Mouse (Mus musculus) ovary, postnatal 14 days (tissue): ENCODE data around the gene Cenpu.
"Not testable (repeated sequence)": the region's sequence is repeated elsewhere in the genome, so short reads cannot be mapped to it uniquely, and the experiment has no call there.

Experiments used
- DNase-seq: peaks from one replicate; pipeline ENCODE4 v3.0.0; 2022; ENCODE audit warnings: low spot score

The Cenpu gene

DNA sequence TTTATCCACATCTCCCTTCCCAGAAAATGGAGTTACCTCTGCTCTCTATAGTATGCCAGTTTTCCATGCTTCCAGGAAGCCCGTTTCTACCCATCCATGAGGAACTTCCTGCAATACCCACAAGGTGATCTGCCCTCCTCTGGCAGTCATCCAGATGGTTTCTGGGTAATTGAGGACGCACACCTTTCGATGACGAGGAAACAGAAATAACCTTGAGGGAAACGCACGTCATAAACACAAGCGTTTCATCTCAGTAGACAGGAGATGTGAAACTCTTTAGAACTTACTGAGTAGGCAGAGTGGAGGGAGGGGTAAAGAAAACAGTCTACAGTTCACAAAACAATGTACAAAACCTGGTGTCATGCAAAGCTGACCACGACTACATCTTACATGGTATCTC, 1.8 kb upstream of the Cenpu start:
- DNase-seq = no peak

DNA sequence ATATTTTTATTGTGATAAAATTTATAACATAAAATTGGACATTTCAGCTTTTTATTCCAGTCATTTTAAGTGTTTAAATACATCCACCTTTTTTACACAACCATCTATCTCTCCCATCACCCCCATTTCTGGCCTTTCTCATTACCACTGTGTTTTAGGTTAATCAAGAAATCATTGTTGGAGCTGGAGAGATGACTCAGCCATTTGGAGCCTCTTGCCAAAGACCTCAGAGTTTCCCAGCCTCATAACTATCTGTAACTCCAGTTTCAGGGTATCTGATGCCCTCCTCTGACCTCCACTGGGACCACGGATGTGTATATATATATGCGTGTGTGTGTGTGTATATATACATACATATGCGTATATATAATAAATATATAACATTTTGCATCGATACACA, 799 bp upstream of the Cenpu start:
- DNase-seq = no peak

DNA sequence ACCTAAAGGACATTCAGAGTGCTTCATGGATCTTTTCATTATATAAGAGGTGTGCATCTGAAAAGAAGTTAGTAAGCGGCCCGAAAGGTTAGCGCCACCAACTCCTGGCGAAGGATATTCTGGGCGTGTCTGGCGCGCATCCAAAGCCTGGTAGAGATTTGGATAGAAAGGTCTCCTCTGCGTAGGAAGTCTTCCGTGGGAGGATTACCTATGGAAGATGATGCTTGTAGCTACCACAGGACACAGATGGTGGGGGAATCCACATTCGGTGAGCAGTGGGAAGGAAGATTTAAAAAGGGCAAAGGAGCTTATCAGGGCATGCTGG, 575 bp downstream of the Cenpu start:
- no peak for DNase-seq

DNA sequence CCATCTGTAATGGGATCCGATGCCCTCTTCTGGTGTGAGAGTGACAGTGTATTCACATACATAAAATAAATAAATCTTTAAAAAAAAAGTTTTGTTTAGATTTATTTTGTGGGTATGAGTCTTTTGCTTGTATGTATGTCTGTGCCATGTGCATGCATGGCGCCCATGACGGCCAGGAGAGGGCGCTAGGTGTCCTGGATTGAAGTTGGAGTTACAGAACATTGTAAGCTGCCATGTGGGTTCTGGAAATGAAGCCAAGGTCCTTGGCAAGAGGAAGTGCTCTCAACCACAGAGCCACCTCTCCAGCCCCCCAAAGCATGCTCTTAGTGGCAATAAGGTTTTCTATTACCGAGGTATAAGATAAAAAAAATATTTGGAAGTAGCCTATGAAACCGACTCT, 7.6 kb downstream of the Cenpu start:
- DNase-seq = no peak

DNA sequence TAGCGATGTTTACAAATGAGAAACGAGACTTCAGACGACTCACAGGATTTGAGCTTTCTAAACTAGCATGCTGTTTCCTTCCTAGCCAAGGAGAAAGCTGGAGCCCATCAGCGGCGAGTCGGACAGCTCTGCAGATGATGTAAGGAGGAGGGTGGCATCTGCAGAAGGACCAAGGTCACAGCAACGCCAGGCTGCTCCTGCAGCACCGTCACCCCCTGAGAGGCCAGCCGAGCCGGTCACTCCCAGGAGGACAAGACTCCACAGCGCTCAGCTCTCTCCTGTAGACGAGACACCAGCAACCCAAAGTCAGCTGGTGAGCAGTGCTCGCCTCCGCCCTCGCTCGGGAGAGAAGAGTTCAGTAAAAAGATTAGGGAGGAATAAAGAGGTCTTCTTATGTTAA, 10.5 kb downstream of the Cenpu start:
- DNase-seq = no peak

DNA sequence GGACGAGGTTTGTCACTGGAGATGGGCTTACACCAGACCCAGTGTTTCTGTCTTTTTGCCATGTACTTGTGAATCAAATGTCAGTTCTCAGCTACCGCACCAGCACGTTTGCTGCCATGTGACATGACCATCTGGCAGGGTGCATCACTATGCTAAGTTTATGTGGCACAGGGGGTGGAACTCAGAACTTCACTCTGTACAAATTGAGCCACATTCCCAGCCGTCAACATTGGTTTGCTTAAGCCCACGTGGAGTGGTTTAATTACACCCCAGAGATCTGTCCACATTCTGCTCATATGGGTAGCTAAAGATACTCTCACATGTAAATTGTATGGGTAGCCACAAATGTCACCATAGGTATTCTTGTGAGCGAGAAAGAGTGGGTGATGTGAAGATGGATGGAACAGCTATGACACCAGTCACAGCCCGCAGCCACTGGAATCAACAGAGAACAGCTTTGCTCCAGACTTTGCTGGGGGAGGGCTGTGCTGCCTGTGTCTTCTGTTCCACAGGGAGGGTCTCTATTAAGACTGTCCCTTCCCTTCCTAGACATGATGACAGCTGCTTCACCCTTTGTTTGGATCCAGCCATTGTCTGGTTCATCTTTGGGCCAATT, 15.2 kb downstream of the Cenpu start:
- no peak for DNase-seq

DNA sequence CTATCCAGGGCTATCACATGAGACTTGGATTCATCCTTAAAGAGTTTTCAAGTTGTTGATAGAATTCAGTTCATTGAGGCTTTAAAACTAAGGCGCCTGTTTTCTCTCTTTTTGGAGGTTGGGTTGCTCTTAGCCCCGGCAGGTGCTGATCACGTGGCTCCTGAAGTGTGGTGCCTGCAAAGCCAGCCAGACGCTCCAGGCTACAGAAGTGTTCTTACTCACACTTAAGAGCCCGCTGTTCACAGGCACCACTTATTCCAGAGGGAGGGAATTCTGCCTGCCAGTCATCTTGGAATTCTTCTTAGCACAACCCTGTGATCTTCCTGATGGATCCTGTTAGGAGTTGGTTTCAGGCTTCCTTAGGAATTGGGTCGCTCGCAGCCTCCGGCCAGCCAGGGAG, 16.1 kb downstream of the Cenpu start:
- no peak for DNase-seq

DNA sequence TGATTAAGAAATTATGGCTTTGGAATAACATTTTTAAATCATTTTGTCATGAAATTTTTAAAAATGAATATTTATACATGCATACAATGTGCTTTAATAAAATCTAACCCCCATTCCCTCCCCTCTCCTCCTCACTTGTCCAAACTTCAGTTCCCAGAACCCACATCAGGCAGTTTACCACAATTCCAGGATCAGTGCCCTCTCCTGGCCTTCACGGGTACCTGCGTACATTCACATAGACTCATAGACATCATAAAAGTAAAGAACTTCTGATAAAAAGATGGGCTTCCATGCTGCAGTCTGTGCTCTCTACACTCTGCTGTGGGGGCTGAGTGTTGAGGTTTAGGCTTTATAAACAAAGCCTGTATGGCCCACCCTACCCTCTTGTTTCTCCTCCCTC, 17.1 kb downstream of the Cenpu start:
- no peak for DNase-seq

DNA sequence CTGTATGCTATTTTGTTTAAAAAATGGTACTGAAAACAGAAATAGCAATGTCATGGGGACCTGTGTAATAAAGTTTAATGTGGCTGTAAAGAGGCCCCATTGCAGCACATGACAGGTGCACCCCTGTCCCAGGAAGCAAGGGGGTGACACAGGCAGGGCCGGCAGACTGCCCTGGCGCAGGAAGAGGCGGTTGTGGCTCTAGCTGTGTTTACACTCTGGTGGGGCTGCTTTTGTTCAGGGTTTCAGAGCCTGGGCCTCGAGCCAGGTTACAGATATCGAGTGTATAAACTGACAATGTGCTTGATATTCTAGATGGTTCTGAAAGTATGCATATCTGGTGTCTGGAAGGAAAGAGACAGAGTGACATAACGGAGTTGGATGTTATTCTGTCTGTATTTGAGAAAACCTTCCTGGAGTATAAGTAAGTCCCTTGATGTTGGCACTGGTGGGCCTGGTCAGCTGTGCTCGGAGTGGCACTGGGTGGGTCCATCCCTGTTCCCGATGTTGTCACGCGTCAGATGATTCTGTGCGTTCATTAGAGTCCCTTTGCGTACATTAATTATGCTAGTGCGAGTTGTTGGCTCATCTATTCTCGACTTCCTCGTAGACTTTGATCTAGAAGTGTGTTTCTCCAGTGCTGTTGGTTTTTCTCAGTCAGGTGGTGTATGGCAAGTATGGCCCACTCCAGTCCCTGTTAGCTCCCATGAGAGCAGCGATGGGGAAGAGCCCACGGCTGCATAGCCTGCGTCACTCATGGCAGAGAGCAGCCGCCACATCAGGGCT, 18.0 kb downstream of the Cenpu start:
- DNase-seq = no peak

DNA sequence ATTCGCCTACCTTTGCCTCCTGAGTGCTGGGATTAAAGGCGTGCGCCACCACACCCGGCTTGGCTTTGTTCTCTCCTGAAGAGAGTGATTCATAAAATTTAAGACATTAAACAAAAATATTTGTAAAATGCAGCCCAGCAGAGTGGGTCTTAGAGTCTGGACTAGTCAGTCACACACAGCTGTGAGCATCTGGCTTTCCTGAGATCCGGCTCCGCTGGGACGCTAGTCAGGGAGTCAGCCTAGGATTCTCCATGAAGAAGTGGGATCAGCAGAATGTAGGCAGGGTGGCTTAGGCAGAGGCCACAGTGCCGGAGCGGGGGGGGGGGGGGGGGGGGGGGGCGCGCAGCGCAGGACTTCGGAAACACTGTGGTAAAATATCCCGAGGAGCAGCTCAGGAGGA, 18.8 kb downstream of the Cenpu start:
- no peak for DNase-seq

DNA sequence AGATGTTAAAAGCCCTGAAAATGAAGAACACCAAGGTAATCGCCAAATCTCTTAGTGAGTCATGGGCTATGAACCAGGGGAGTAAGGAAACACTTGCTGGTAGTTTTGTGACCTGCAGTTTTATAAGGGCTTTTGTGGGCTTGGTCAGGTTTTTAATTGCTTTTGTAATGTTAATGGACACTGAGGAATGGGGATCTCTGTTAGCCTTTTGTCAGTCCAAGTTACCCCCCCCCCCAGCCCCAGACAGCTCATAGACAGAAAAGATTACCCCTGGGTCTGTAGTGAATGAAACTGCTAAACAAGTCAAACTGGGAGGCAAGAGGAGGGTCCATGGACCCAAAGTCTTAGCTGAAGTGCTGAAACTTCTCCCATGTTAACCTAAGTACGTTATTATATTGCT, 21.6 kb downstream of the Cenpu start:
- no peak for DNase-seq

DNA sequence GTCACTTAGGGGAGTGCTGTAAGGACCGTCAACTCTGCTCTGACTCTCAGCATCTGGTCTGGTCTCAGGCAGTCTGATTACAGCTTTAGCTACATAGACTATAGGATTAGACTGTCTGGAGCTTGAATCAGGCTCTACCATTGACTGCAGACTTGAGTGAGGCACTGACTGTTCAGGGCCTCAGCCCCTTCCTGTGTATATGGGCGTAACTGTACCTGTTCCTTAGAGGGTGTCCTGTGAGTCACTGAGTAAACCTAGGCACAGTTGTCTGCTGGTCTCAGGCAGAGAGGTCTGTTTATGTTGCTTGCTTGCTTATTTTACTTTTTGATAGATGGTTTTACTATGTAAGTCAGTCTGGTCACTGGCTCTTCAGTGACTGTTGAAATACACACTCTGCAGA, 22.1 kb downstream of the Cenpu start:
- DNase-seq = no peak

DNA sequence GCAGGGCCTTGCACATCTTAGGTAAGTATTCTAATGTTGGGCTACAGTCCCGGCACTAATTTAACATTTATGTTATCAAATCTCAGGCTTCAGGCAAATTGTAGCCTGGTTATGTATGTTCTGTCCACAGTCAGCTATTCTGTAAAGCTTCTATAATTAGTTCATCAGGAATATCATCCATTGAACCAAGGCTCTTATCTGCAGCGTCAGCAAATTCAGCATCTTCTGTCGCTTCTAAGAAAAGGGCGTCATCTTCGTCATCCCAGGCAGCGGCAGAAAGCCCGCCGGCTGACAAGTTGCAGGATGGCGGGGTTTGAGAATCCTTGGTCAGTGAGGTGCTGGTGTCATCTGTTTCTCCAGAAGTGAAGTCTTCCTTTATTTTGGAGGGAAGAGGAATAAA, 27.0 kb downstream of the Cenpu start:
- DNase-seq = no peak

DNA sequence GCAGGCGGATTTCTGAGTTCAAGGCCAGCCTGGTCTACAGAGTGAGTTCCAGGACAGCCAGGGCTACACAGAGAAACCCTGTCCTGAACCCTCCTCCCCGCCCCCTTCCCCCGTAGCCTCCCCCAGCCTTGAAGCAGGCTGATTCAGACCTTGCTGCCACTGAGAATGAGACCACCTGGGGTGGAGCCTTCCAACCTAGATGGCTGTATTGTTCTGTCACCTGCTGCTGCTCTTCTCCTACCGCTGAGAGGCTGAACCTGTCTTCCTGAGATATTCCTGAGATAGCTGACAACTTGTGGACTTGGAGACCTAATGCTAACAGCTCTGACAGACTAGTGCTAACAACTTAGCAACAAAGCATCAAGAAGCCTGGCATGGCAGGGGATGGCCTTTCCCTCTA, 32.5 kb downstream of the Cenpu start:
- DNase-seq = not testable (repeated sequence)

DNA sequence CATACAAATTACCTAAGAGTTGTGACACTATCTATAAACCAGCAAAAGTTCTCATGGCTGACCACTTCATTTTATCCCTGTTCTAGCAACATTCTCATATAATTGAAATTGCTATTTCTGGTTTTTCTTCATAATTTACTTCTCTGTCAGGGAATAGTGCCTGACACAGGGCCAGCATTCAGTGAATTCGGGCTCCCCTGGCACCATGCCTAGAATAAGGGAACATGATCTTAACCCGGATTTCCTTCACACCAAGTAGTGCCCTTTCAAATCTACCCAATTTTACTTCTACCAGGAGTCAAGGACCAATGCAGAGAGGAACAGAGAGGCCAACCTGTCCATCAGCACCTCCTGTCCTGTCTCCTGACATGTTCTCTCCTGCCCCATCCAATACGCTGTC, 33.7 kb downstream of the Cenpu start:
- no peak for DNase-seq

DNA sequence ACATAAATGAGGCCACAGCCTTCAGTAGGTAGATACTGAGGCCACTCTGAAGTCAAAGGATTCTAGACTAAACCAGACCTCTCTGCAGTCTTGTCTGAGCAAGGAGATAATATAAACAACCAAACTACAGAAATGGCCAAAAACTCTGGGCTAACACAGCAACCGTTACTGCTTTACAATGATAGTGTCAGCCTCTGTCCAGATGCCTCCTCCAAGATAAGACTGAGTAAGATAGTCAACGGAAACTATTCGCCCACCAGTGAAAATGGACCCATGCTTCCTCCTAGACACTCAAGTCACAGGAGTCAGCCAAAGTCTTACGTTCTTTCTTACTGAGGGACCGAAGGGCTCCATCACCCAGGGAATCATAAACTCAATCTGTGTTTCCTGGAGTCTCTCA, 36.1 kb downstream of the Cenpu start:
- no peak for DNase-seq

DNA sequence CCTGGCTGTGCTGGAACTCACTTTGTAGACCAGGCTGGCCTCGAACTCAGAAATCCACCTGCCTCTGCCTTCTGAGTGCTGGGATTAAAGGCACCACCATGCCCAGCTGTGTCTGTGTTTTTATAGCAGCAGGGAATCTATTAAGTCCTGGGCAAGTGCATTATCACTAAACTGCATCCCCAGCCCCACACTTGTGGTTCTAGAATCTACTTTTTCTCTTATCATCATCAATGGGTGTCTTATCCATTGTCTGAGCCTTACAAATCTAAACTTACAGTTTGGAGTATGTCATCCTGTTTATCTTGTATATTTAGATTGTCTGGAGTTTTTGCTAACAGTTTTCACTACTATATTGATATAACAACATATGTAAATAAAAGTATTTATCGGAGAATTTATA, 36.8 kb downstream of the Cenpu start:
- no peak for DNase-seq

DNA sequence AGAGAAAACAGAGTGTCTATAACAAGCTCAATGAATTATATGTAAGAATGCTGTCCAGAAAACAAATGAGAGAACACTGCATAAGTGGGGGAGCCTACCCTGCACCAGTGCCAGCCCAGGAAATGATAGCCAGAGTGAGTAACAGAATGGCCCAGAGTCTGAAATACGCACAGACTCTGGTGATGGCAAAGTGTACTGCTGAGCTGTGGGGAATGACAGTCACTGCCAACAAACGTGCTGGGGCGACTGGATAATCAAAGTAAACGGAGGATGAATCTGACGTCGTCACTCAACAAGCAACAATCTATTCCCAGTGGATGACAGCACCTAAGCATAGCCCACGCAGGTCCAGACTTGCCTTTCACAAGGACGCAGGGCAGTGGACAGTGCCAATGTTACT, 41.2 kb downstream of the Cenpu start:
- DNase-seq = no peak

DNA sequence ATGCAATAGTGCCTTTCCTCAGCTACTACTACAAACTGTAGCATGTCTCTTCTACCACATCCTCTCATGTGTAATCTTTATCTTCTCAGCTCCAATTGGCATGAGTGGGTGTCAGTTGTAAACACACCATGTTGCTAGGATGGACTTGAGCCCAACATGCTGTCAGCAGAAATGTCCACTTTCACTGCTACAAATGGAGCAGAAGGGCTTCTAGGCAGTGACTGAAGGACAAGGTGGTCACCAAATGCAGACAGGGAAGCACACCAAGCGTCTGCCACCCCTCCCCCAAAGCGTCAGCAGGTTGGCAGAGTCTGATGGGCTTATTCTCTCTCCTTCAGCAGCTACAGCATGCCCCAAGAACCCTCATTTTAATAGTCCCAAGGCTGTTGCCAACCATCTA, 41.9 kb downstream of the Cenpu start:
- DNase-seq = no peak

DNA sequence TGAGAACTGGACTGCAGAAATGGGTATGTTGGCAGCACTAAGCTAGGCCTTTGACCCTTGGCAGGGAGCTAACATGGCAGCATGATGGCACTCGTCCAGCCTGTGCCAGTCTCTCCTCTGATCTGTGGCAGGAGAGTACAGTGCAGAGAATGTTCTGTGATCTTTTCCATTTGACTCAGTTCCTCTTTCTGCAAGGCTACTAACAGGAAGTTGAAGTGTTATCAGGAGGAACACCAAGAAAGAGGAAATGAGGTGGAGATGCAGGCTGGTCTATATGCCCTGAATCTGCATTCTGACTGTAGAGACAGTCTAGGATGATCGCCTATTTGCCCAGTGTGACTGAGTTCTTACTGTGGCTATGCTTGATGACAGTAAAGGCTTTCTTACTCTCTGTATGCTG, 43.8 kb downstream of the Cenpu start:
- DNase-seq = no peak

DNA sequence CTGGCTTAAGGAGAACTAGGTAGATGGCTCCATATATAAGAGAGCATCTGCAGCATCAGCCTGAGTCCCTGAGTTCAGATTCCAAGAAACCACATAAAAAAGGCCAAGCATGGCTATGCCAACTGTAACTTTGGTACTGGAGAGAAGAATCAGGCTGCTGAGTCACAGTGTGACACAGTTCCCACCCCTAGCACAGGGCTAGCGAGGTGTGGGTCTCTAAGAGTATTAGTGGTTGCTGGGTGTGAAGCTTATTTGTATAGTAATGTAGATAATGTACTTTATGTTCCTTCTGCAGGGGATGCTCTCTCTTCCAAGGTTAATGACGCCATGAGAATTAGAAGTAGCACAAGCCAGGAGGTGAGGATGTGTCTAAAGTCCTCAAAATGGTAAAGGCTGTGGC, 44.7 kb downstream of the Cenpu start:
- no peak for DNase-seq

DNA sequence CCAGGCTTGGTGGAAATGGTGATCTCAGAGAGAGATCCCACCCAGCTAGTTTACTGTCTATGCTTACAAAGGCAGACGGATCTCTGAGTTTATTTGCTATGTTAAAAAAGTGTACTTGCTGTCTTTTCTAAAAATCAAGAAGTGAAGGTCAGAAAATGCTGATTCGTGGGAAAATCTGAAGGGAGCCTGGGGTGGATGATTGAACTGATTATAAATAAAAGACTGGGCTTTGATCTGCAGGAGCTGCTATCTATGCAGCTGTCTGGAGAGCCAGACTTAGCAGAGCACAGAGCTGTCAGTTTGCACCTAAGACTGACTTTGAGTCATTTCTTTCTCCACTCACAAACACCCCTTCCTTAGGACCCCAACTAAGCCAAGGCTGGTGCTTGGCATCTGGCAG, 45.6 kb downstream of the Cenpu start:
- DNase-seq = no peak

DNA sequence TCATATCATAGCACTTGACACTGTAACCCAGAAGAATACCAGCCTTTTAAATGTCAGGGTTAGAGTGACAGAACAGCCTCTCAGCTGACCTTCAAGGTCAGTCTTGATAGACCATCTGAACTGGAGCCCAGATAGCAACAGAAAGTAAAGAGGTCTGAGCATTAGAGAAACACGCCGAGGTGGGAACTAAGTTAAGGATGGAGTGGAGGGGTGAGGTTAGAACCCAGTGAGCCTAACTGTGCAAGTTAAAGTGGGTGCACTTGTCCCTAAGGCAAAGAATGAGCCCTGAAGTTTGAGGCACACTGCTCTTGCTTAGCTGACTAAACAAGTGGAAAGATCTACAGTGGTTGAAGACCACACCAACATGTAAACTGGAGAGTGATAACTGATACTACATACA, 46.3 kb downstream of the Cenpu start:
- DNase-seq = no peak

DNA sequence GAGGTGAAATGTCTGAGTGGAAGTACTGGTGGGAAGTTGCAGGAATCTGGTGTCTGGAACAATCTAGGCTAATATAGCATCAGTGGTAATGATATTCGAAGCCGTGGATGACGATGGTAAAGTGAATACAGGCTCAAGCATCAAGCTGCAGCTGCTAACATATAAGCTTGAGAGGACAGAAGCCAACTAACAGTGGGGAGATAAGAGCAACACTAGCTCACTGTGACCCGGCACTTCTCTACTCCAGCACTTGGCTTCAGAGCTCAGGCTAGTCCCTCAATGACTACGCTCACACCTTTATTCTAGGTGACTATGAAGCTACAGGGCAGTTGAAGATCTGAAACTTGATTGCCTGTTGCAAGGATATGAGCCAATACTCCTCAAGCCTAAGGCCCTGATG, 46.9 kb downstream of the Cenpu start:
- no peak for DNase-seq
